Mouse (Mus musculus) myocyte (in vitro differentiated cells): ENCODE results near the gene Pam.

Experiments used
- CEBPB ChIP-seq: IDR thresholded peaks from 2 replicates; pipeline ENCODE4 v1.6.1; 2011; ENCODE audit warnings: mild to moderate bottlenecking, moderate library complexity; ENCODE audit not compliant: poor library complexity, insufficient read depth, severe bottlenecking
- E2F4 ChIP-seq: IDR thresholded peaks from one replicate; pipeline ENCODE4 v1.6.1; 2011; ENCODE audit warnings: mild to moderate bottlenecking, control low read depth, moderate library complexity; ENCODE audit not compliant: insufficient read depth
- MAX ChIP-seq: IDR thresholded peaks from one replicate; pipeline ENCODE4 v1.6.1; 2011; ENCODE audit warnings: low read depth, mild to moderate bottlenecking, control low read depth
- MYOD1 ChIP-seq, 3 experiments: IDR thresholded peaks; one replicate each; pipeline ENCODE4 v1.6.1; 2011; ENCODE audit warnings: control low read depth in 2 of 3, low read depth in 2 of 3, mild to moderate bottlenecking in 2 of 3, moderate library complexity in 1 of 3; ENCODE audit not compliant: insufficient read length in 2 of 3, control insufficient read depth in 1 of 3
- MYOG ChIP-seq, 3 experiments: IDR thresholded peaks; one replicate each; pipeline ENCODE4 v1.6.1; 2011; ENCODE audit warnings: control low read depth in 2 of 3, low read depth in 2 of 3, mild to moderate bottlenecking in 2 of 3; ENCODE audit not compliant: insufficient read length in 2 of 3, control insufficient read depth in 1 of 3, insufficient read depth in 1 of 3
- POLR2A ChIP-seq: IDR thresholded peaks from one replicate; pipeline ENCODE4 v1.6.1; 2011; ENCODE audit warnings: low read depth, mild to moderate bottlenecking, control low read depth, moderate library complexity; ENCODE audit not compliant: insufficient read length
- POLR2AphosphoS2 ChIP-seq: IDR thresholded peaks from one replicate; pipeline ENCODE4 v1.6.1; 2011; ENCODE audit warnings: low read depth, control low read depth; ENCODE audit not compliant: insufficient read length
- REST ChIP-seq: IDR thresholded peaks from one replicate; pipeline ENCODE4 v1.6.1; 2011; ENCODE audit warnings: mild to moderate bottlenecking, control low read depth, moderate library complexity; ENCODE audit not compliant: insufficient read depth, insufficient read length
- SRF ChIP-seq: IDR thresholded peaks from one replicate; pipeline ENCODE4 v1.6.1; 2011; ENCODE audit warnings: low read depth; ENCODE audit not compliant: control insufficient read depth, insufficient read length
- TCF12 ChIP-seq: IDR thresholded peaks from one replicate; pipeline ENCODE4 v1.6.1; 2011; ENCODE audit warnings: mild to moderate bottlenecking, control low read depth; ENCODE audit not compliant: poor library complexity, insufficient read depth, severe bottlenecking
- TCF3 ChIP-seq: IDR thresholded peaks from one replicate; pipeline ENCODE4 v1.6.1; 2011; ENCODE audit warnings: low read depth, control low read depth; ENCODE audit not compliant: insufficient read length
- USF1 ChIP-seq: IDR thresholded peaks from one replicate; pipeline ENCODE4 v1.6.1; 2011; ENCODE audit warnings: low read depth, mild to moderate bottlenecking, control low read depth, moderate library complexity

DNA sequence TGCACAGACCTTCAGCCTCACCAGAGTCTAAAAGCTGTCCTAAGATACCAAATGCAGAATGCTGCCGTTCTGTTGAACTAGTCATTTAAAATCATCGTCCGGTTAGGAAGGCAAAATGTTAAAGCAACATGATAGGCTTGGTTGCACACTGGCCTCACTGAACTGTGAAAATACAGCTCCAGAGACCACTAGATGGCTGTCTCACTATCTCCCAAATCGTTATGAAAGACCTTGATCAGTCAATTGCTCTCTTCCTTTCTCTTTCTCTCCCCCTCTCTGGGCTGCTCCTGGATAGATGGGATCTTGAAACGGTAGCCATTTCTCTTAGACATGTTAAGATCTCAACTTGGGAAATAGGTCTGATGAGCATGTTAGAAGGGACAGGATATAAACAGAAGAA, 223.0 kb downstream of the Pam start:
- TF ChIP-seq MYOG (IDR thresholded peaks at IDR 0.05; ENCODE audit: control insufficient read depth in 1 of 3, insufficient read depth in 1 of 3, insufficient read length in 2 of 3, low read depth in 2 of 3) (no peak), MAX (no peak), POLR2A (no peak), SRF (no peak), E2F4 (no peak), POLR2AphosphoS2 (no peak), USF1 (no peak), CEBPB (no peak), TCF12 (no peak), MYOD1 (IDR thresholded peaks at IDR 0.05; ENCODE audit: control insufficient read depth in 1 of 3, insufficient read length in 2 of 3, low read depth in 2 of 3) (no peak), TCF3 (no peak), REST (no peak)
